Mouse (Mus musculus): ENCODE measurements around the gene Wdr93. TPM values are rescaled to one million over a fixed set of nuclear protein-coding genes. Genes with fewer than 3 reads are reported as not detected.

The Wdr93 gene
- polyA plus RNA-seq, 1 experiment, result not detected

DNA sequence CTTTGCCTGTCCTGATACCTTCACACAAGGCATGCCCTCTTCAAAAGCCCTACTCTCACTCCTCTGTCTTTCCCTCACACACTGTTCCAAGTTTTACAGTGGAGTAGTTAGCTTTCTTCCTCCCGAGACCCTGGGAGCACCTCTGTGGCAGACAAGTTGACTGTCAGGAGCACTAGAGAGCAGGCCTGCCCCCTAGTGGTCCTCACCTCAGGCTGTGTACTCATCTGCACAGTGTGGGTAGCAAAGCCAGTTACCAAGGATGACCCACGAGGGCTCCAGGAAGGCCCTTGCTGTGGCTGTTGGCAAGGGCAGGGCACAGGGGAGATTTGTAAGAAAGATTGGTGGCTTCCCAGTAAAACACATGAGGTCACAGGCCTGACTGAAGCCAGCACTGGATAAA, 15.9 kb upstream of the Wdr93 start:
- H3K36me3 ChIP-seq (ENCODE audit: control insufficient read depth), result no peaks in the 10 kb centered on the region
- H3K4me3 ChIP-seq (replicated peaks), result no peak overlapping the region
- no peaks in the 10 kb centered on the region for H3K9me3 ChIP-seq (ENCODE audit: control insufficient read depth, low read length)
- peaks cover 15% of the 10 kb centered on the region for H3K27me3 ChIP-seq (ENCODE audit: control insufficient read depth)
- TF ChIP-seq TAL1 (IDR thresholded peaks at IDR 0.05; ENCODE audit: low read length), result no peak
- no peak for TF ChIP-seq GATA1 (IDR thresholded peaks at IDR 0.05; ENCODE audit: low read length)
- no peaks in the 10 kb centered on the region for H3K4me1 ChIP-seq (ENCODE audit: control insufficient read depth)

DNA sequence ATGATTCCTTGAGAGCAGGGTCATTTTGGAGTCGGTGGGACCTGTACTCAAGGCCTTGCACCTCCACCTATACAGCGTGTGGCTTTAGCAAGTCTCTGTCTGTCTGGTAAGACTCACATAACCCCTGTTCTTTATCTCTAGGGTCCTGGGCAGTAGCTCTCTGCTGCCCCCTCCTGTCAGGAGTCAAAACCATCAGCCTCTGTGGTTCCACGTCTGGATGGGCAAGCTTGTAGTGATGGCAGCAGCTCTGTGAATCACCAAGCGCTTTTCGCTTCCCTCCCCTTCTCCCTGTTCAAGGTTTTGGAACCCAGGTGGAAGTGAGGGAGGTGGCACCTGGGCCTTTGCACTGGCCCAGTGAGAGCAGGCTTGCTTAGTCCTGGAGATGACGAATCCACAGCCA, 14.7 kb upstream of the Wdr93 start:
- TF ChIP-seq TAL1 (IDR thresholded peaks at IDR 0.05; ENCODE audit: low read length) (no peak), GATA1 (IDR thresholded peaks at IDR 0.05; ENCODE audit: low read length) (no peak)
- Histone ChIP-seq H3K27me3 (ENCODE audit: control insufficient read depth) (peaks cover 3% of the 10 kb centered on the region), H3K4me1 (ENCODE audit: control insufficient read depth) (no peaks in the 10 kb centered on the region), H3K36me3 (ENCODE audit: control insufficient read depth) (no peaks in the 10 kb centered on the region), H3K4me3 (replicated peaks) (no peak overlapping the region), H3K9me3 (ENCODE audit: control insufficient read depth, low read length) (no peaks in the 10 kb centered on the region)

DNA sequence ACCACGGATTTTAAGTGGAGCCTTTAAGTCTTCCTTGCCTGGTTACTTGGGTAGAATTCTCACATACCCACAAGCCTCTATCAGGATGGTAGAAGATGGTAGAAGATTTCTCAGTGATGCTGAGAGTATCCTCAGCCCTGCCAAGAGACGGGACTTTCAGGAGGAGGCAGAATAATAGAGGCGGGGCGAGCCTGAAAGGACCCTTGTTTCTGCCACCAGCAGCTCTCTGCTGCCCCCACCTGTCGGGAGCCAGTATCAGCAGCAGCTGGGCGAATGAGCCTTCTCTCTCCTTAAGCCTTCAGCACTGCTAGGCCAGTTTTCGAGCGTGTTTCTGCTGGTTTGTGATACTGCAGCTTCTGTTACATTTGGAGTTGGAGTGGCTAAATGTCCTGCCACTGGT, 13.8 kb upstream of the Wdr93 start:
- Histone ChIP-seq H3K4me1 (ENCODE audit: control insufficient read depth) (no peaks in the 10 kb centered on the region), H3K27me3 (ENCODE audit: control insufficient read depth) (peaks cover 3% of the 10 kb centered on the region; the same call in 1 of the 2 replicates), H3K4me3 (replicated peaks) (no peak overlapping the region), H3K9me3 (ENCODE audit: control insufficient read depth, low read length) (no peaks in the 10 kb centered on the region), H3K36me3 (ENCODE audit: control insufficient read depth) (no peaks in the 10 kb centered on the region)
- TF ChIP-seq GATA1 (IDR thresholded peaks at IDR 0.05; ENCODE audit: low read length), result no peak
- no peak for TF ChIP-seq TAL1 (IDR thresholded peaks at IDR 0.05; ENCODE audit: low read length)

DNA sequence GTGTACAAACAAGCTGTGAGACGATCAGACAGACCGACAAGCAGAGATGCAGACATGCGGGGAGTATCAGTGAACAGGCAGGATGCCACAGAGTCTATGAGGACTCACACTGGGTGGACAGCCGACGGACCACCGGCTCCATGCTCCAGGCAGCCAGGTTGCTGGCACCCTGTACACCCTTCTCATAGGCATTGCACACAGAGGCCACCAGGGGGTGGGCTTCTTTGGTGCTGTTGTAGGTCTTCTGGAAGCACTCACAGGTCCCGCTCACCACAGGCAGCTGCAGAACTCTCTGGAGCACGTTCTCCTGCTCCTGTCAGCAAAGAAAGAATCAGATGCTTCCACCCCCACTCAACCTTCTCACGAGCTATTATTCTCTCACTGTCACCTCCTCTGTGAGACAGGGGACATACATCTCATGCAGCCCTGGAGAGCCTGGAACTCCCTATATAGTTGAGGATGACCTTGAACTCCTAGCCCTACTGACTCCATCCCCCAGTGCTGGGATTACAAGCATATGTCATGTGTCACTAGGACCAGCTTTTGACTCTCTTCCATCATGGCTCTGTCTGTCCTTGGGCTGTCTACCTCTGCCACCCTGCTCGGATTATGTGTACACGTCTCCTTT, 13.1 kb upstream of the Wdr93 start:
- TF ChIP-seq TAL1 (IDR thresholded peaks at IDR 0.05; ENCODE audit: low read length) (no peak), GATA1 (IDR thresholded peaks at IDR 0.05; ENCODE audit: low read length) (no peak)
- Histone ChIP-seq H3K9me3 (ENCODE audit: control insufficient read depth, low read length) (no peaks in the 10 kb centered on the region), H3K27me3 (ENCODE audit: control insufficient read depth) (peaks cover 3% of the 10 kb centered on the region; the same call in 1 of the 2 replicates), H3K4me3 (replicated peaks) (no peak overlapping the region), H3K36me3 (ENCODE audit: control insufficient read depth) (no peaks in the 10 kb centered on the region), H3K4me1 (ENCODE audit: control insufficient read depth) (no peaks in the 10 kb centered on the region)

DNA sequence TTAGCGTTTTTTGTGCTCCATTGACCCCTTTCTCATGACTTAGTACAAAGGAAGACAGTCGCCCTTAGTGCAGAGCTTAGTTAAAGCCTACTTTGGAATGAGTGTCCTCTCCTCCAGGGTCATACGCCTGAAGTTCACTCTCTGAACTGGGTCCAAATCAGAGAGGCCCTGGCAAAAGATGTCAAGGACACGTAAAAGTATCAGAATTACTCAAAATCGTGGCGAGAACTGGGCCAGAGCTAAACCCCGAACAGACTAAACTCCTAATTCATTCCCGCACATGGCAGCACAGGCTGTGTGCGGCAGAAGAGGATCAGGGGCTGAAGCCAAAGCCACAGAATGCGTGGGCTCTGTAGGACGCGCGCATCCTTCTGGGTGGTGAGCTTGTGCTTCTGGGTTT, 11.5 kb upstream of the Wdr93 start:
- Histone ChIP-seq H3K4me3 (replicated peaks) (no peak overlapping the region), H3K9me3 (ENCODE audit: control insufficient read depth, low read length) (no peaks in the 10 kb centered on the region), H3K4me1 (ENCODE audit: control insufficient read depth) (no peaks in the 10 kb centered on the region), H3K36me3 (ENCODE audit: control insufficient read depth) (no peaks in the 10 kb centered on the region), H3K27me3 (ENCODE audit: control insufficient read depth) (peaks cover 3% of the 10 kb centered on the region; the same call in 1 of the 2 replicates)
- TF ChIP-seq TAL1 (IDR thresholded peaks at IDR 0.05; ENCODE audit: low read length), result no peak
- TF ChIP-seq GATA1 (IDR thresholded peaks at IDR 0.05; ENCODE audit: low read length), result no peak

DNA sequence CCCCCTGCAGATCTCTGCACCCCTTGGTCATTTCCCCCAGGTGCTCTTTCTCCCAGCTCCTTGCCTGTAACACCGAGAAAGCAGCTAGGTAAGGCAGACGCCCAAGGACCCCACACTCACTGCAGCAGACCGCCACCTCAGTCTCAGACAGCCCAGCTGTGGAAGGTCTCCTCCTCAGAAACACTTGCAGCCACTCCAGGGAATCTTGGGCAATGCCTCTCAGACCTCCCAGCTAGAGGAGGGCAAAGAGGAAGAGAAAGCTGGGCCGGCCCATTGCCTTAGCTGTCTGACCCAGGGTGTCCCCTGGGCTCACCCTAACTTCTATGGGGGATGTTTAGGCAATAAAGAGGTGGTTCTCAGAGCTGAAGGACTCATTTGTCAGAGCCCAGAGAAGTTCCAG, 10.3 kb upstream of the Wdr93 start, which contains the start of gene Plin1:
Plin1 (minus strand) TSS at position 282 of the 400 bp plus-strand sequence.
- no peak within 1 kb of the TSS for H3K4me3 ChIP-seq (replicated peaks)
- no peaks in the 10 kb centered on the region; the same call in 1 of the 2 replicates for H3K36me3 ChIP-seq (ENCODE audit: control insufficient read depth)
- H3K27me3 ChIP-seq (ENCODE audit: control insufficient read depth), result peaks cover 3% of the 10 kb centered on the region; the same call in 1 of the 2 replicates
- no peaks in the 10 kb centered on the region for H3K4me1 ChIP-seq (ENCODE audit: control insufficient read depth)
- no peaks in the 10 kb centered on the region for H3K9me3 ChIP-seq (ENCODE audit: control insufficient read depth, low read length)
- TF ChIP-seq TAL1 (IDR thresholded peaks at IDR 0.05; ENCODE audit: low read length) (no peak), GATA1 (IDR thresholded peaks at IDR 0.05; ENCODE audit: low read length) (no peak)

DNA sequence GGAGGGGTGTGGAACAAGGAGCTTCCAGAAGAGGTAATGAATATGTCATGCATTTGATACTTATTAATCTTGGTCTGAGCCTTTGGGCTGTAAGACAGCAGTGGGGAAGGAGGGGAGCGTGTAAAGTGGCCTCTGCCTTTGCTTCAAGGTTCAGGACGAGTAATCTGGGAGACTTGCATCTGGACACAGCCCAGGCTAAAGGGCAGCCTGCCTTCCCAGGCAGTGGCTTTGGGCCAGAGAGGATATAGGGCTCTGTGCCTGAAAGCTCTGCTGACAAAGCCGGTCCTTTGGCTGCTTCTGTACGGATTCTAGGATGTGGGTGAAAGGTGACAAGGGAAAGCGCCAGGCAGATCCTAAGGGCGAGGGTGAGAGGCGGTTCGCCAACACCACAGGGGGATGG, 8.4 kb upstream of the Wdr93 start:
- no peak overlapping the region for H3K4me3 ChIP-seq (replicated peaks)
- H3K36me3 ChIP-seq (ENCODE audit: control insufficient read depth), result no peaks in the 10 kb centered on the region; the same call in 1 of the 2 replicates
- H3K9me3 ChIP-seq (ENCODE audit: control insufficient read depth, low read length), result no peaks in the 10 kb centered on the region
- no peaks in the 10 kb centered on the region for H3K4me1 ChIP-seq (ENCODE audit: control insufficient read depth)
- TF ChIP-seq TAL1 (IDR thresholded peaks at IDR 0.05; ENCODE audit: low read length), result no peak
- no peak for TF ChIP-seq GATA1 (IDR thresholded peaks at IDR 0.05; ENCODE audit: low read length)
- peaks cover 3% of the 10 kb centered on the region; the same call in 1 of the 2 replicates for H3K27me3 ChIP-seq (ENCODE audit: control insufficient read depth)

DNA sequence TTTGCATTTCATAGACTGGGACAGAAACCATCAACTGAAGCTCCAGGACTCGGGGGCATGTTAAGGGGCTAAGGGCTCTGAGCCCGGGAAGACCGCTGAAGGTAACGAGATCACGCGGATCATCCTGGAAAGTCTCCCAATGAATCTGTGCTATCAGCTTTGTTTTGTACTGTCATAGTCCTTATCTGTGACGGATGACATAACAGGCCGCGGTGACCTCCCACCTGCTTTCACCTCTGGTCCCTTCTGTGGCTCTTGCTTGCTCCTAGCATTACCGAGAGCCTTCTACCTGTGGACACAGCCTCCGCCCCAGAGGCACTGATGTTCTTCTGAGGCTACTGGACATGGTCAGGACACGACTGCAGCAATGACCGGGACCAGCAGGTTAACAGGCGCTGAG, 6.5 kb upstream of the Wdr93 start:
- H3K9me3 ChIP-seq (ENCODE audit: control insufficient read depth, low read length), result no peaks in the 10 kb centered on the region
- H3K36me3 ChIP-seq (ENCODE audit: control insufficient read depth), result no peaks in the 10 kb centered on the region; the same call in 1 of the 2 replicates
- H3K27me3 ChIP-seq (ENCODE audit: control insufficient read depth), result peaks cover 2% of the 10 kb centered on the region; the same call in 1 of the 2 replicates
- TF ChIP-seq TAL1 (IDR thresholded peaks at IDR 0.05; ENCODE audit: low read length), result no peak
- no peaks in the 10 kb centered on the region for H3K4me1 ChIP-seq (ENCODE audit: control insufficient read depth)
- H3K4me3 ChIP-seq (replicated peaks), result no peak overlapping the region

DNA sequence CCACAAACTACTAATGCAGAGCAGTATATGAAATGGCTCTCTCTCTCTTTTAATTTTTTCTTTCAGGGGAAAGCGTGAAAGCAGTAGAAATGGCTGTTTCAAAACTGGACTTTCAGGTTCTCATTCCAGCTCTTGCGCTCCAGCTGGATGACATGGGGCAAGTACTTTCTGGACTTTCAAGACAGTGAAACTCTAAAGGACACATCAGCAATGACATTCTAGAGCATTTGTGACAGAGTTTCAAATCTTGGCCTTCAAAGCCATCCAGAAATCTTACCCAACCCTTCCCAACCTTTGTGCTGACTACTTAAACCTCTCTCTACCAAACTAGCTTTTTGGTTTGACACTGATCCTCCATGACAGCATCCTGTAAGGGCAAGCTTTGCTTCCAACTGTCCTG, 4.0 kb upstream of the Wdr93 start:
- no peaks in the 10 kb centered on the region; the same call in 1 of the 2 replicates for H3K36me3 ChIP-seq (ENCODE audit: control insufficient read depth)
- no peaks in the 10 kb centered on the region for H3K9me3 ChIP-seq (ENCODE audit: control insufficient read depth, low read length)
- no peak overlapping the region for H3K4me3 ChIP-seq (replicated peaks)
- TF ChIP-seq GATA1 (IDR thresholded peaks at IDR 0.05; ENCODE audit: low read length), result no peak
- TF ChIP-seq TAL1 (IDR thresholded peaks at IDR 0.05; ENCODE audit: low read length), result no peak
- peaks cover 10% of the 10 kb centered on the region for H3K4me1 ChIP-seq (ENCODE audit: control insufficient read depth)
- H3K27me3 ChIP-seq (ENCODE audit: control insufficient read depth), result no peaks in the 10 kb centered on the region

Measured in erythroblast, embryonic 14.5 days (primary cell).